Mouse (Mus musculus) lung, adult 2 months (tissue): Measurements from ENCODE around the gene Sbf2.

Source experiments
- CTCF ChIP-seq: fragments of 200-500 bp; IDR thresholded peaks from 2 replicates; pipeline ENCODE4 v1.5.1; 2011; ENCODE audit warnings: mild to moderate bottlenecking, low read length, control low read depth; ENCODE audit not compliant: insufficient read depth
- POLR2A ChIP-seq: fragments of 200-500 bp; IDR thresholded peaks from 2 replicates; pipeline ENCODE4 v1.6.1; 2011; ENCODE audit warnings: low read depth, mild to moderate bottlenecking, control low read depth, low read length, borderline replicate concordance; ENCODE audit errors: extremely low read depth

- TF ChIP-seq CTCF (no peak), POLR2A (no peak)
Observed at GRCm38 (mm10) chr7:110555260-110555659, 59.5 kb downstream of the Sbf2 start.
